Mouse (Mus musculus) hindbrain, embryonic 16.5 days (tissue): ENCODE measurements around the gene Mmp27. TPM values are rescaled to one million over a fixed set of nuclear protein-coding genes. Genes with fewer than 3 reads are reported as not detected.

ENCODE experiments used
- polyA plus RNA-seq: library from polyadenylated mRNA; unstranded; fragments of >200 nt; fragmentation: Nextera tagmentation; extraction: Ambion mirVana; gene quantifications from 2 replicates; pipeline ENCODE4 v1.2.1, GENCODE M21; 2015

Gene Mmp27
- polyA plus RNA-seq, 1 experiment from 2014 or later = not detected

Other genes starting within 250 kb of the Mmp27 start
- 0.18 TPM in 1 of 2 replicates, not detected in the other for gene Mmp12, start 227.0 kb upstream of the Mmp27 start, polyA plus RNA-seq
- gene Mmp1b, start 183.3 kb upstream of the Mmp27 start, polyA plus RNA-seq = not detected in 2 replicates
- not detected in 2 replicates for gene Mmp3, start 125.6 kb upstream of the Mmp27 start, polyA plus RNA-seq
- gene Mmp10, start 69.0 kb upstream of the Mmp27 start, polyA plus RNA-seq = not detected in 2 replicates
- 0.20 and 0.24 TPM in 2 replicates for gene Mmp8, start 12.9 kb upstream of the Mmp27 start, polyA plus RNA-seq
- not detected in 2 replicates for gene Mmp20, start 56.8 kb downstream of the Mmp27 start, polyA plus RNA-seq
- not detected in 2 replicates for gene Mmp7, start 120.7 kb downstream of the Mmp27 start, polyA plus RNA-seq
- gene Tmem123, start 192.6 kb downstream of the Mmp27 start, polyA plus RNA-seq = 20.4 and 23.0 TPM in 2 replicates